Mouse (Mus musculus) right cerebral cortex, postnatal 36 days (tissue): Measurements from ENCODE around the gene Dnal4.

Experiments
- DNase-seq, 2 experiments: peaks; one replicate each; pipeline ENCODE4 v3.0.0; 2022; ENCODE audit warnings: low spot score in 2 of 2, mixed read lengths in 1 of 2

The Dnal4 gene

DNA sequence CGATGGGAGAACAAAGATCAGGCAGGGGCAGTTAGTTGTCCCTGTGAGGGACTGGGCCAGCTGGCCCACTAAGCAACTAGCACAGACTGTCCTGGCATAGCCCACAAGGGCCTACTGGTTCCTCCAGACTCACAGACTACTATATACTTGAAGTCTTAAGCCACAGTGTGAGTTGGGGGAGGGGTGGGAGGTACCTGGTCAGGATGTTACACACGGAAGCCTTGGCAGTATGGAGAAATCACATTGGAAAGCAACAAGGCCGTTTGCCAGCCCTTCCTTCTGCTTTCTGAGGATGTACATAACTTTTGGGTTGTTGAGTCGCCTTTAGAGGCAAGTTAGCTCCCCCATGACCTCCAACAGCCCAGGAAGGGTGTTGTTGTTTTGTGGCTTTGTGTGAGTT is 44.0 kb downstream of the Dnal4 start:
- no peak for DNase-seq

DNA sequence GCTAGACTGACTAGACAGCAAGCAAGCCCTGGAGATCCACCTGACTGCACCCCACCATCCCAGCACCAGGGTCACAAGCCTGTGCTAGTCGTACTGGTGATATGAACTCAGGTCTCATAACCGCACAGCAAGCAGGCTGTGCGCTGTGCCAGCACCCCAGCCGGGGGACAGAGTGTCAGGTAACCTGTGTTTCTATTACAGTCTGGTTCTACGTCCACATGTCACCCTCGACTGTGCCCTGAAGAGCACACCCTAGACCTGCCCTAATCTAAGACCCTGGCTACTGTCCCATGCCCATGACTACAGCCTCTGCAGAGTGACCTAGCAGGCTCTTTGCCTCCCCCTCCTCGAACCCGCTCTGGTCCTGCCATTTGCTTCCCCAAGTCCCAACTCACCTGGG is 44.5 kb downstream of the Dnal4 start:
- DNase-seq, result no peak

DNA sequence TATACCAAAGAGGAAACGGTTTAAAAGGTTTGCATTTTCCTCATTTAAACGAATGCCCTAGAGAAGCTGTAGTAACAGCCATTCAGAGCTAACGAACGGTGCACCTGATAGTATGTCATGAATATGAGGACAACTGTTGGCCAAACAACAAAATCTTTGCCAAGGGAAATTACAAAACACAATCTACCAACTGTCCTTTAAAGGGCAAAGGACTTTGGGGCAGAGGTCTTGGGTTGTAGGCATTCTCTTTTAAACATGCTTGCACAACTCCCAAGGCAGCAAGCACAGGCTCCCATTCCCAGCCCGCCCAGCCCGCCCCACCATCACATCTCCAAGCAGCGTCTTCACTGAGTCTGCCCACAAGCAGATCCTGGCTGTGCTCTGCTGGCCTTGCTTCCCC is 46.1 kb downstream of the Dnal4 start:
- no peak for DNase-seq

DNA sequence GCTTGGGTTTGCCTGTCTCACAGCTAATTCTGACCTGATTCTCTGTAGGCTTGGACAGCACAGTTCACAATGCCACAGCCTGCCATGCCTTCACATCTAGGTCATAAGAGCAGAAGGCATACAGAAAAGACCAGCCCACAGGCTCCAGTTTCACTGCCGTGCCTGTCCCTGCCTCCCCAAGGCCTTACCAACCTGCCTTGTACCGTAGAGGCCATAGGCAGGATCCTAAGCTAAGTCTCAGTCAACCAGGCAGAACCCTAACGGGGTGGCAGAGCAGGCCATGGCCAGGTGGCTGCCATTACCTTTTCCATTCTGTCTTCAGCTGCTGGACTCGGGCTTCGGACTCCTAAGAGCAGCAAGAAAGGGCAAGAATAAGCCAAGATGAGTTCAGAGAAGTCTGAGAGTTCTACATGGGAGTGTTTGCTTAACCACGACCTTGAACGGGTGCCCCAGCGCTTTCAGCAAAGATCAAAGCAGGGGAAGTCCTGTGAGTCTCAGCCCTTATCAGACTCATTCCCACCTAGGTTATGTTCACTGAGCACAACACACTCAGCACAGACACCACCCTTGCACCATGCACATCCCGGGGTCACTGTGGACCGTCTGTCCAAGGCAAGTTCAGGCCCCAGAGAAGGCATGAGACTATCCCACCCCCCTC is 48.8 kb downstream of the Dnal4 start:
- DNase-seq, result no peak

DNA sequence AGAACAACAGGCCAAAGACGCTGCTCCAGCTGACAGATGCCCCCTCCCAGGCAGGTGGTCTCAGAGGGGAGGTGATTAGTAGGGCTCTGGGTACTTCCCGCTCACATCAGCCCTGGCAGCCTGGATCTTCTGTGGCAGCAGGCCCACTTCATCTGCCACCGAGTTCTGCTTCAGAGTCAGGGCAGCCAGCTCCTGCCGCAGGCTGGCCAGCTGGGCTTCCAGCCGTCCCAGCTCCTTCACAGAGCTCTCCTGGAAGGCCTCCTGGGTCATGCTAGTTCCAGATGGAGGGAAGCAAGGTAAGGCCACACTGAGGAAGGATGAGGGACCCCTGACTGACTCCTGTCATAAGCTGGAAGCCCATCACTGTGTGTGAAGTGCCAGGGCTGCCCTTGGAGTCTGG is 49.3 kb downstream of the Dnal4 start:
- DNase-seq, result no peak

DNA sequence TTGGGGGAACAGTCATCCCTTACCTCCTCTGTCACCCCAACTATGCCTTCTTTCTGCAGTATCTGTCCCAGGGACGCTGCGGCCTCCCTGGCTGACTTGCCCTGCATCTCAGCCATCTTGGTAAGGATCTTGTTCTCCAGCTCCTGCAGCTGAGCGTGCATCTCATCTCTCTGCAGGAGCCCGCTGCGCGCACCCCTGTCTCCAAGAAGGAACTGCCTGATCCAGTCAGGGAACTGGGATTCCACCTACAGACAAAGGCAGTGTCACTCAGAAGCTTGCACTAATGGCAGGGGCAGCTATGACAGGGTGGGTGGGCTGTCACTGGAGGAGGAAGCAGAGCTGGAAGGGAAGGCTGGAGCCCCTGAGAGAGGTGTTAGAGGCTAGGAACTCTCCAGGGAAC is 49.8 kb downstream of the Dnal4 start:
- DNase-seq, result peak in 1 of 2 experiments; percentile 33

DNA sequence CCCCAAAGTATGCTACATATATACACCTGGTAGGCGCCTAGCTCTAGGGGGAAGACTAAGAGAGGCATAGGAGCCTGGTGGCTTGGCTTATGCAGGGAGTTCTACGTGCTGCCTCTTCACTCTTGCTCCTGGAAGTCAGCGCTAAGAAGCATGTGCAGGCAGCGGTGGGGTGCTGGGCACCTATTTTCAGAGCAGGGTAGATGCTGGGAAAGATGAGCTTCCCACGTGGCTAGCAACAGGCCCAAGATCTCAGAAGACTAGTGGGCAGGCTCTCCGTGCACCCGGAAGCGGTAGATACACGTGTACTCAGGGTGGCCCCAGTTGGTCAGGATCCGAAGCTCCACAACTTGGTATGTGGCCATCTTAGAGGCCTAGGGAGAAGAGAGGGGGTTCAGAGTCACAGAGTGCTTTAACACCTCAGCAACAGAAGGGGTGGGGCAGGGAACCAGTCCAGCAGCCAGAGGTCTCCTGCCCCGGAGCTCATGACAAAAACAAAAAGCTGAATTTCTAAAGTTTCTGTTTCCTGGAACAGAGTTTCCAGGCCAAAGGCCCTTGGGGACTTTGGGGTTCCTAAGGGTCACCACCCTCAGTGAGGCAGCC is 52.4 kb downstream of the Dnal4 start:
- peak; percentile 71 to 80 for DNase-seq

DNA sequence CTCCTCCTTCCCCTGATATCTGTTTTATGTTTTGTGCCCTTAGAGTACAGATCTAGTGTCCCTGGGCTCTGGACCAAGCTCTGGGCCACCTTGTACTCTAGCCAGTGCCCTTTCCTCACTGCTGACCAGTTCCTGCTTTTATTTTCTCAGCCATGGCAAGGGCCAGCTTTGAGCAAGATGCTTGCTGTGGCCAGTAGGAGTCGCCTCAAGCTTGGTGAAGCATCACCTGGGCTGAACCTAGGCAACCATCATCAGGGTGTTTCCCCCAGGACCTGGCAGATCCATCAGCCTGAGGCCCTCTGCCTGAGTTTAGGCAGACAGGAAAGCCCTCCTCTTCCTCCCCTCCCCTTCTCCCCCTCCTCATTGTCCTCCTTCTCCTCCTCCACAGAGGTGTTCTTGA is 54.2 kb downstream of the Dnal4 start:
- DNase-seq, result no peak

DNA sequence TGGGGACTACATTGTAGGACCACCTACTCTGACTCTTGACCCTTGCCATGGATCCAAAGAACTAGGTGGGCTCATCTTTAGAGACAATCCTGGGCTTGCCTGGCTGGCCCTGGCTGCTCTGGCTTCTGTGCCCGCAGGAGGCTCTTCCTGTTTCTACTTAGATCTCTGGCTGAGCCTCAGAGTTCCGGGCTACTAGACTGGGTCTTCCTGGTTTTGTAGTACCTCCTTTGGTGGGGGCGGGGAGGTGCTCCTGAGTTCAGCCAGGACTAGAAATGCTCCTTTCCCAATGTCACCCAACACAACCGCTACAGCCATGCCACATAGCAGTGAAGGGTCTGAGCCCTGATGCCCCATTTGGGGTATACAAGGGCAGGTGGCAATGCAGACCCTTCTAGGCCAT is 56.9 kb downstream of the Dnal4 start:
- no peak for DNase-seq

DNA sequence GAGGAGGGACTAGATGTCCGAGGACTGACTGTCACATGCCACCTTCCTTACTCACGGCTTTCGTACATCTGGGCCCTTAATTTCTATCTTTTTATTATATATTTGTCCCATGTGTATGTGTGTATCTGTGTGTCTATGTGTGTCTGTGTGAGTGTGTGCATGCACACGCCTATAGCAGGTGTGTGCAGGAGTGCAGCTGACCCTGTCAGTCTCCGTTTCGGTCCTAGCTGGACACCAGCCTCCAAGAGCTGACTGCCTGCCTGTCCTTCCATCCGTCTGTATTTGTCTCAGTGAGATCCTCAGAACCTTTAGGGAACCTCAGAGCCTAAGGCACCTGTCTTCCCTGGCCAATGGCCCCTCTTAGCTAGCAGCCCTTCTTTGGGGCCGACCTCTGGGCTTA is 57.4 kb downstream of the Dnal4 start:
- no peak for DNase-seq

DNA sequence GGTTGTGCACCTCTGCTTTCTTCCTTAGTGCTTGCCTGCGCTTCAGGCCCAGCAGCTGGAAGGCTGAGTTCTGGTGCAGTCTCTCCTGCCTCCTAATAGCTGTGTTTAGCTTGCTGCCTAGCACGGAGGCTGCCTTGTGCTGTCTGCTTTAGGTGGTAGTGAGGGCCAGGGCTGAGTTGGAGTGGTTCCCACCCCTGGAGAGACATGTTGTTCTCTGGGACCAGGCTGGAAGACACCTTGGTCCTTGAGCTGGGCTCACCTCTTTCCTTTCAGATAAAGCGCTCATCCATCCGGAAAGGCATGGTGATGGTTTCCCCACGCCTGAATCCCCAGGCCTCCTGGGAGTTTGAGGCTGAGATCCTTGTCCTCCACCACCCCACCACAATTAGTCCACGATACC is 60.9 kb downstream of the Dnal4 start:
- DNase-seq, result no peak

DNA sequence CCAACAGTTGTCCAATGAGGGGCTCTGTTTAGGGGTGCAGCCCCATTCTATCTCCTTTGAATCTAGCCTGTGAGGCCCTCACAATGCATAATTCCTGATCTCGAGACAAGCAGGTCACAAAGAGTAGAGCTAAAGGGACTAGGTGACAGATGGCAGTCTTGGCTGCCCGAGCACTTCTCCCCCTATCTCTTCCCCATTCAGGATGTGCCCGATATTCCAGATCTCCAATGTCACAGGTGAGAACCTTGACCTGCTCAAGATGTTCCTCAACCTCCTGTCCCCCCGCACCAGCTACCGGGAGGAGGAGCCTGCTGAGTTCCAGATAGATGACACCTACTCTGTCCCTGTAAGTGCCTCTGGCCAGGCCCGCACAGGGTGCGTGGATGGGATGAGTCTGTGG is 62.0 kb downstream of the Dnal4 start:
- DNase-seq, result no peak
